Mouse (Mus musculus) small intestine, adult 2 months (tissue): ENCODE measurements around the gene Ak9.

Experiments used
- CTCF ChIP-seq: fragments of 200-500 bp; IDR thresholded peaks from 2 replicates; pipeline ENCODE4 v1.5.1; 2012; ENCODE audit warnings: low read depth, mild to moderate bottlenecking, control low read depth, inconsistent platforms, low read length, moderate library complexity, mixed read lengths; ENCODE audit not compliant: insufficient replicate concordance, insufficient read length; ENCODE audit errors: extremely low read depth
- POLR2A ChIP-seq: fragments of 200-500 bp; IDR thresholded peaks from 2 replicates; pipeline ENCODE4 v1.6.1; 2012; ENCODE audit warnings: low read depth, mild to moderate bottlenecking, control low read depth, inconsistent platforms, low read length, moderate library complexity

GRCm38 (mm10) chr10:41261889-41262288 lies 41.9 kb upstream of the Ak9 start:
- no peak for TF ChIP-seq CTCF
- TF ChIP-seq POLR2A: no peak
